Mouse (Mus musculus): ENCODE data around the gene Ttc6. TPM values are rescaled to one million over a fixed set of nuclear protein-coding genes. Genes with fewer than 3 reads are reported as not detected.

Gene Ttc6
- total RNA-seq (2021): not detected
- long read RNA-seq, experiment 1: 0 reads
- long read RNA-seq, experiment 2: 0 reads

- DNase-seq (ENCODE audit: low spot score): no peak
Measured at GRCm38 (mm10) chr12:57563909-57564308, at the start of gene Ttc6. TSS of gene Ttc6 (plus strand) at chr12:57564113.

- no peak for DNase-seq (ENCODE audit: low spot score)
Measured at GRCm38 (mm10) chr12:57514552-57514951, 49.4 kb upstream of the Ttc6 start.

GRCm38 (mm10) chr12:57515702-57516377, 48.1 kb upstream of the Ttc6 start:
- no peak for DNase-seq (ENCODE audit: low spot score)

GRCm38 (mm10) chr12:57528335-57528734, 35.6 kb upstream of the Ttc6 start:
- no peak for DNase-seq (ENCODE audit: low spot score)

- no peak for DNase-seq (ENCODE audit: low spot score)
Measured at GRCm38 (mm10) chr12:57530474-57530873, 33.4 kb upstream of the Ttc6 start.

- no peak for DNase-seq (ENCODE audit: low spot score)
Measured at GRCm38 (mm10) chr12:57534517-57534878, 29.4 kb upstream of the Ttc6 start.

GRCm38 (mm10) chr12:57534879-57535611, 28.9 kb upstream of the Ttc6 start:
- DNase-seq (ENCODE audit: low spot score): no peak

GRCm38 (mm10) chr12:57536056-57536908, 27.6 kb upstream of the Ttc6 start:
- no peak for DNase-seq (ENCODE audit: low spot score)

GRCm38 (mm10) chr12:57536909-57537670, 26.8 kb upstream of the Ttc6 start:
- DNase-seq (ENCODE audit: low spot score): no peak

GRCm38 (mm10) chr12:57537791-57538587, 25.9 kb upstream of the Ttc6 start:
- DNase-seq (ENCODE audit: low spot score): no peak

- DNase-seq (ENCODE audit: low spot score): no peak
Measured at GRCm38 (mm10) chr12:57538588-57539550, 25.0 kb upstream of the Ttc6 start.

GRCm38 (mm10) chr12:57539551-57539985, 24.3 kb upstream of the Ttc6 start:
- DNase-seq (ENCODE audit: low spot score): no peak

- DNase-seq (ENCODE audit: low spot score): no peak
Measured at GRCm38 (mm10) chr12:57541118-57541517, 22.8 kb upstream of the Ttc6 start.

GRCm38 (mm10) chr12:57541931-57542745, 21.8 kb upstream of the Ttc6 start:
- no peak for DNase-seq (ENCODE audit: low spot score)

- no peak for DNase-seq (ENCODE audit: low spot score)
Measured at GRCm38 (mm10) chr12:57542746-57543626, 20.9 kb upstream of the Ttc6 start.

GRCm38 (mm10) chr12:57543627-57543991, 20.3 kb upstream of the Ttc6 start:
- DNase-seq (ENCODE audit: low spot score): no peak

GRCm38 (mm10) chr12:57544641-57545370, 19.1 kb upstream of the Ttc6 start:
- DNase-seq (ENCODE audit: low spot score): peak; percentile 36

All from gastrocnemius, adult 18-20 months (tissue).